Mouse (Mus musculus) spleen, adult 2 months (tissue): Measurements from ENCODE around the gene Anapc11.

Experiments
- CTCF ChIP-seq: fragments of 200-500 bp; IDR thresholded peaks from 2 replicates; pipeline ENCODE4 v1.5.1; 2011; ENCODE audit warnings: mild to moderate bottlenecking, inconsistent platforms; ENCODE audit not compliant: insufficient read depth, insufficient read length, insufficient replicate concordance; ENCODE audit errors: extremely low read depth
- POLR2A ChIP-seq: fragments of 200-500 bp; IDR thresholded peaks from 2 replicates; pipeline ENCODE4 v1.6.1; 2011; ENCODE audit warnings: low read depth, low read length, inconsistent platforms

DNA sequence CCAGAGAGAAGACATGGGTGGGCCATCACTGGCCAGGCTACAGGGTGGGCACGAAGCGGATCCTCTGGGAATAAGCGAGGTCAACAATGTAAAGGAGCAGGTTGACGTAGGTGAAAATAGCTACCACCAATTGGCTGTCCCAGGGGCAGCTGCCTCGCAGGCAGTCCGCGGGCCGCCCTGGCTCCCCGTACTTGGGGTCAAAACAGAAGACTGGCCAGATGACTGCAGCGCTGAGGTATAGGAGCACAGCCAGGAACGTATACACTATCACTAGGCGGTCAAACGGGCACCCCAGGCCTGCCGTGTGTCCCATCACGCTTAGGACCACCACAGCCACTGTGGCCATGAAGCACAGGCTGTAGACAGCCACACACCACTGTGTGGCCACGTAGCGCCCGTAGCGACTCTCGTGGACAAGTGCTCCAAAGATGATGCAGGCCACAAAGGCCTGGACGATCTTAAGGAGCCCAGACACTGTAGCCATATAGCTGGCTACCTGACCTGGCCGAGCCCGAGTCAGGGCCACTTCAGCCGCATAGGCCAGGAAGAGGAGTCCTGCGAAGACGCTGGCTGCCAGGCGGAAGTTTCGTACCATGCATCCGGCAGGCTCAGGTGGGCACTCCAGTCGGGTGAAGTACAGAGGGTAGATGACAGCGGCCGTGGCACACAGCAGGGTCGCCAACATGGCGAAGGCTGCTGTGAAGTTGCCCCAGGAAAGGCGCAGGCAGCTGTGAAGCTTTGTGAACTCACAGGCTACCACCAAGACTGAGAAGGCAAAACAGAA is 49.0 kb downstream of the Anapc11 start:
- no peak for TF ChIP-seq CTCF
- TF ChIP-seq POLR2A: no peak
